In the genomic region with DNA sequence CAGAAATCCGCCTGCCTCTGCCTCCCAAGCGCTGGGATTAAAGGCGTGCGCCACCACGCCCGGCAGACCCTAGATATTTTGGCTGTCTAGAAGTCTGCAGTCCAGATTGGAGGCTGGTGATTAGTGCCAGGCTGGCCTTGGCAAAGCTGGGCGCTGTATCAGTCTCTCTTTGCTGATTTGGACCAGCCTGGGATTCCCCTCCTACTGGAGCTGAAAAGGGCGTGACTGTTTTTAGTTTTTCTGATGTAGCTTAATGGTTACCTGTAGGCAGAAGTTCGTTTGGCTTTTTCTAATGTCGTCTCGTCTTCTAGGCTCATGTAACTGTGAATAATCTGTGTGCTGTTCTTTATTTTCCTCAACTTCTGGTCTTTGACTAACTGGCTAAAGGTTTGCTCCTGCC, we compare ENCODE assay signal across 9 mouse cellular contexts. TPM values are rescaled to one million over a fixed set of nuclear protein-coding genes. Genes with fewer than 3 reads are reported as not detected.
A peak's percentile ranks its signal among the peaks of the same experiment; 100 is the strongest.
DNase-seq lines count a peak whose midpoint lies in the region; ATAC-seq and TF ChIP-seq lines count a peak whose summit lies in the region.
"Had no signal": no experiment of that assay in that cellular context is flagged by ENCODE, and none has a peak within 500 bp of the region (broad histone marks: within the 10 kb centered on the region; RNA-seq: fewer than 3 reads in every experiment).

No protein-coding gene starts in this region.

- intact Hi-C loops in gastrocnemius, adult 2 months (cut with DNase I), result no loop called here
- intact Hi-C loops in gastrocnemius, postnatal 36 days (cut with DNase I), result loop anchor here (5.0 kb wide), 1 partner anchor 98 kb away; no protein-coding TSS in a partner anchor

- no peak for DNase-seq in gastrocnemius, adult 2 months
- no peak for DNase-seq in gastrocnemius, postnatal 36 days
- DNase-seq in CD4-positive helper T cell, adult 2 months (ENCODE audit: low read depth, low spot score), result peak; percentile 41
- DNase-seq in forebrain, embryonic 14.5 days (ENCODE audit: low spot score), result no peak
- no peak for DNase-seq in liver, postnatal 0 days
- DNase-seq in adrenal gland, postnatal 36 days, result no peak
- DNase-seq in spleen, postnatal 10 days (ENCODE audit: low spot score in 2 of 2), result no peak
- DNase-seq in urinary bladder, postnatal 25 days (ENCODE audit: low spot score), result no peak

- H3K4me3 ChIP-seq in gastrocnemius, adult 2 months, result peak overlapping the region; percentile 95
- H3K4me3 ChIP-seq in forebrain, embryonic 14.5 days (ENCODE audit: low read depth, low read length), result peak overlapping the region; percentile 85
- H3K4me3 ChIP-seq in liver, postnatal 0 days (ENCODE audit: low read depth, low read length), result peak overlapping the region; percentile 95

- H3K4me1 ChIP-seq in forebrain, embryonic 14.5 days (ENCODE audit: control insufficient read depth, insufficient read depth, low read length), result peaks cover 18% of the 10 kb centered on the region; the same call in 1 of the 2 replicates
- peaks cover 14% of the 10 kb centered on the region for H3K4me1 ChIP-seq in liver, postnatal 0 days (ENCODE audit: insufficient read depth)

- peak overlapping the region; percentile 85 for H3K9ac ChIP-seq in forebrain, embryonic 14.5 days (ENCODE audit: low read length)
- H3K9ac ChIP-seq in liver, postnatal 0 days (replicated peaks), result no peak overlapping the region

- H3K9me3 ChIP-seq in forebrain, embryonic 14.5 days (replicated peaks; ENCODE audit: control insufficient read depth, low read length), result no peaks in the 10 kb centered on the region
- H3K9me3 ChIP-seq in liver, postnatal 0 days (ENCODE audit: low read length), result no peaks in the 10 kb centered on the region

- H3K36me3 ChIP-seq in forebrain, embryonic 14.5 days (ENCODE audit: control insufficient read depth, insufficient read depth, low read length), result peaks cover 9% of the 10 kb centered on the region; the same call in 1 of the 2 replicates
- 0 out of 2 replicates have a peak, but pooled peaks cover 7% of the 10 kb centered on the region for H3K36me3 ChIP-seq in liver, postnatal 0 days (replicated peaks; ENCODE audit: insufficient read depth, low read length)

- ATAC-seq in forebrain, embryonic 14.5 days, result no peak
- no peak for ATAC-seq in liver, postnatal 0 days

- peak overlapping the region; percentile 94; the same call in 1 of the 2 replicates for H3K27ac ChIP-seq in gastrocnemius, adult 2 months
- no peak overlapping the region for H3K27ac ChIP-seq in forebrain, embryonic 14.5 days (ENCODE audit: low read depth, low read length)
- no peak overlapping the region for H3K27ac ChIP-seq in liver, postnatal 0 days (ENCODE audit: low read depth)

- no peaks in the 10 kb centered on the region for H3K27me3 ChIP-seq in forebrain, embryonic 14.5 days (replicated peaks; ENCODE audit: control insufficient read depth, insufficient read depth, low read length)
- H3K27me3 ChIP-seq in liver, postnatal 0 days (ENCODE audit: insufficient read depth, low read length), result no peaks in the 10 kb centered on the region
- H3K27me3 ChIP-seq: Patski had no signal

- 51% methylated on average over 11 of the region's 11 CpGs for WGBS in forebrain, embryonic 14.5 days
- 45% methylated on average over 11 of the region's 11 CpGs for WGBS in liver, postnatal 0 days (ENCODE audit: insufficient replicate concordance)

- TF ChIP-seq EP300 in liver, postnatal 0 days (IDR thresholded peaks at IDR 0.05; ENCODE audit: low read depth), result no peak

- no peak for TF ChIP-seq CTCF in gastrocnemius, adult 2 months (IDR thresholded peaks at IDR 0.05)
- no peak for TF ChIP-seq CTCF in liver, postnatal 0 days (IDR thresholded peaks at IDR 0.05; ENCODE audit: low read depth)

- peak overlapping the region; percentile 86 for H3K4me2 ChIP-seq in forebrain, embryonic 14.5 days (ENCODE audit: low read length)
- peak overlapping the region; percentile 75 for H3K4me2 ChIP-seq in liver, postnatal 0 days (ENCODE audit: low read depth, low read length)

RNA-seq across cellular contexts. Expression of gene Ilf3, which starts 1.4 kb away (rescaled TPM):
- total RNA-seq in gastrocnemius, adult 2 months (2021), result 10 to 100 TPM; 21.2 to 25.2 TPM
- 10 to 100 TPM; 17.2 to 19.4 TPM for total RNA-seq in gastrocnemius, postnatal 36 days (2021)
- polyA plus RNA-seq in forebrain, embryonic 14.5 days (2014; fragmentation: Nextera tagmentation; extraction: Ambion mirVana), result 248 and 249 TPM in 2 replicates
- polyA plus RNA-seq in liver, postnatal 0 days (2015; fragmentation: Nextera tagmentation; extraction: Ambion mirVana), result 19.1 and 23.5 TPM in 2 replicates
- 10 to 100 TPM; 52.6 to 66.1 TPM for total RNA-seq in adrenal gland, postnatal 36 days (2021)

RNA-seq across cellular contexts. Expression of gene Qtrt1, which starts 42.6 kb away (rescaled TPM):
- total RNA-seq in gastrocnemius, adult 2 months (2021), result 1 to 10 TPM; 7.0 to 8.4 TPM
- total RNA-seq in gastrocnemius, postnatal 36 days (2021), result 1 to 10 TPM; 5.2 to 6.2 TPM
- 51.4 and 53.7 TPM in 2 replicates for polyA plus RNA-seq in forebrain, embryonic 14.5 days (2014; fragmentation: Nextera tagmentation; extraction: Ambion mirVana)
- polyA plus RNA-seq in liver, postnatal 0 days (2015; fragmentation: Nextera tagmentation; extraction: Ambion mirVana), result 11.3 and 13.7 TPM in 2 replicates
- 10 to 100 TPM; 13.6 to 17.7 TPM for total RNA-seq in adrenal gland, postnatal 36 days (2021)

RNA-seq across cellular contexts. Expression of gene Slc44a2, which starts 48.6 kb away (rescaled TPM):
- total RNA-seq in gastrocnemius, adult 2 months (2021), result 100 to 1,000 TPM; 168 to 178 TPM
- total RNA-seq in gastrocnemius, postnatal 36 days (2021), result 100 to 1,000 TPM; 135 to 148 TPM
- 52.0 and 61.0 TPM in 2 replicates for polyA plus RNA-seq in forebrain, embryonic 14.5 days (2014; fragmentation: Nextera tagmentation; extraction: Ambion mirVana)
- 12.8 and 14.4 TPM in 2 replicates for polyA plus RNA-seq in liver, postnatal 0 days (2015; fragmentation: Nextera tagmentation; extraction: Ambion mirVana)
- total RNA-seq in adrenal gland, postnatal 36 days (2021), result 10 to 100 TPM; 35.2 to 54.2 TPM

RNA-seq across cellular contexts. Expression of gene Dnm2, which starts 55.6 kb away (rescaled TPM):
- 10 to 100 TPM; 38.2 to 41.8 TPM for total RNA-seq in gastrocnemius, adult 2 months (2021)
- total RNA-seq in gastrocnemius, postnatal 36 days (2021), result 10 to 100 TPM; 36.8 to 37.2 TPM
- polyA plus RNA-seq in forebrain, embryonic 14.5 days (2014; fragmentation: Nextera tagmentation; extraction: Ambion mirVana), result 54.2 and 65.3 TPM in 2 replicates
- polyA plus RNA-seq in liver, postnatal 0 days (2015; fragmentation: Nextera tagmentation; extraction: Ambion mirVana), result 29.5 and 35.2 TPM in 2 replicates
- 100 to 1,000 TPM in 1 of 2 experiments, 10 to 100 TPM in 1; 99.8 to 102 TPM for total RNA-seq in adrenal gland, postnatal 36 days (2021)

RNA-seq across cellular contexts. Expression of gene Ap1m2, which starts 56.9 kb away (rescaled TPM):
- not detected for total RNA-seq in gastrocnemius, adult 2 months (2021)
- total RNA-seq in gastrocnemius, postnatal 36 days (2021), result not detected
- polyA plus RNA-seq in forebrain, embryonic 14.5 days (2014; fragmentation: Nextera tagmentation; extraction: Ambion mirVana), result 0.91 and 1.4 TPM in 2 replicates
- 0.32 and 0.54 TPM in 2 replicates for polyA plus RNA-seq in liver, postnatal 0 days (2015; fragmentation: Nextera tagmentation; extraction: Ambion mirVana)
- not detected for total RNA-seq in adrenal gland, postnatal 36 days (2021)
- polyA plus RNA-seq: Patski had no signal
